Mouse (Mus musculus): ENCODE measurements at regions not wholly inside any gene's neighbourhood (a gene's known extent, or its start where the extent isn't known, plus 50 kb on each side); places are given as distances from the start of the nearest gene placed in this dataset.

GRCm38 (mm10) chr4:56090796-56091195, 558.5 kb upstream of the Klf4 start:
- no peak for ATAC-seq (replicated peaks; ENCODE audit: poor library complexity, severe bottlenecking)

- no peak for ATAC-seq (replicated peaks; ENCODE audit: poor library complexity, severe bottlenecking)
These were observed 556.4 kb upstream of the Klf4 start for GRCm38 (mm10) chr4:56088701-56089100.

- 0 out of 2 replicates have a peak, but pooled peaks have one; percentile 35 for ATAC-seq (replicated peaks; ENCODE audit: poor library complexity, severe bottlenecking)
These were observed 554.0 kb upstream of the Klf4 start for GRCm38 (mm10) chr4:56086306-56086705.

- no peak for ATAC-seq (replicated peaks; ENCODE audit: poor library complexity, severe bottlenecking)
These were observed 551.9 kb upstream of the Klf4 start for GRCm38 (mm10) chr4:56084205-56084604.

- no peak for ATAC-seq (replicated peaks; ENCODE audit: poor library complexity, severe bottlenecking)
These were observed 550.1 kb upstream of the Klf4 start for GRCm38 (mm10) chr4:56082411-56082810.

- ATAC-seq (replicated peaks; ENCODE audit: poor library complexity, severe bottlenecking) = peak; percentile 56
These were observed 548.7 kb upstream of the Klf4 start for GRCm38 (mm10) chr4:56080960-56081359.

GRCm38 (mm10) chr4:56070664-56071334, 538.5 kb upstream of the Klf4 start:
- no peak for ATAC-seq (replicated peaks; ENCODE audit: poor library complexity, severe bottlenecking)

GRCm38 (mm10) chr4:56068859-56069258, 536.6 kb upstream of the Klf4 start:
- ATAC-seq (replicated peaks; ENCODE audit: poor library complexity, severe bottlenecking) = no peak

- ATAC-seq (replicated peaks; ENCODE audit: poor library complexity, severe bottlenecking) = no peak
These were observed 532.4 kb upstream of the Klf4 start for GRCm38 (mm10) chr4:56064657-56065056.

GRCm38 (mm10) chr4:56051792-56052380, 519.6 kb upstream of the Klf4 start:
- ATAC-seq (replicated peaks; ENCODE audit: poor library complexity, severe bottlenecking) = no peak

GRCm38 (mm10) chr4:56039327-56039726, 507.1 kb upstream of the Klf4 start:
- ATAC-seq (replicated peaks; ENCODE audit: poor library complexity, severe bottlenecking) = no peak

- no peak for ATAC-seq (replicated peaks; ENCODE audit: poor library complexity, severe bottlenecking)
These were observed 504.1 kb upstream of the Klf4 start for GRCm38 (mm10) chr4:56036334-56036733.

GRCm38 (mm10) chr4:56035543-56035942, 503.3 kb upstream of the Klf4 start:
- no peak for ATAC-seq (replicated peaks; ENCODE audit: poor library complexity, severe bottlenecking)

- no peak for ATAC-seq (replicated peaks; ENCODE audit: poor library complexity, severe bottlenecking)
These were observed 496.2 kb upstream of the Klf4 start for GRCm38 (mm10) chr4:56028441-56028840.

GRCm38 (mm10) chr4:56027258-56027657, 495.0 kb upstream of the Klf4 start:
- ATAC-seq (replicated peaks; ENCODE audit: poor library complexity, severe bottlenecking) = no peak

- no peak for ATAC-seq (replicated peaks; ENCODE audit: poor library complexity, severe bottlenecking)
These were observed 492.2 kb upstream of the Klf4 start for GRCm38 (mm10) chr4:56024478-56024877.

- no peak for ATAC-seq (replicated peaks; ENCODE audit: poor library complexity, severe bottlenecking)
These were observed 485.9 kb upstream of the Klf4 start for GRCm38 (mm10) chr4:56018212-56018611.

- no peak for ATAC-seq (replicated peaks; ENCODE audit: poor library complexity, severe bottlenecking)
These were observed 483.2 kb upstream of the Klf4 start for GRCm38 (mm10) chr4:56015481-56015880.

GRCm38 (mm10) chr4:56008287-56008686, 476.0 kb upstream of the Klf4 start:
- ATAC-seq (replicated peaks; ENCODE audit: poor library complexity, severe bottlenecking) = no peak

- no peak for ATAC-seq (replicated peaks; ENCODE audit: poor library complexity, severe bottlenecking)
These were observed 472.0 kb upstream of the Klf4 start for GRCm38 (mm10) chr4:56004227-56004626.

GRCm38 (mm10) chr4:56001312-56001731, 469.1 kb upstream of the Klf4 start:
- no peak for ATAC-seq (replicated peaks; ENCODE audit: poor library complexity, severe bottlenecking)

GRCm38 (mm10) chr4:55984026-55984425, 451.8 kb upstream of the Klf4 start:
- ATAC-seq (replicated peaks; ENCODE audit: poor library complexity, severe bottlenecking) = no peak
